9 mouse cellular contexts compared by ENCODE assay signal in the genomic region with DNA sequence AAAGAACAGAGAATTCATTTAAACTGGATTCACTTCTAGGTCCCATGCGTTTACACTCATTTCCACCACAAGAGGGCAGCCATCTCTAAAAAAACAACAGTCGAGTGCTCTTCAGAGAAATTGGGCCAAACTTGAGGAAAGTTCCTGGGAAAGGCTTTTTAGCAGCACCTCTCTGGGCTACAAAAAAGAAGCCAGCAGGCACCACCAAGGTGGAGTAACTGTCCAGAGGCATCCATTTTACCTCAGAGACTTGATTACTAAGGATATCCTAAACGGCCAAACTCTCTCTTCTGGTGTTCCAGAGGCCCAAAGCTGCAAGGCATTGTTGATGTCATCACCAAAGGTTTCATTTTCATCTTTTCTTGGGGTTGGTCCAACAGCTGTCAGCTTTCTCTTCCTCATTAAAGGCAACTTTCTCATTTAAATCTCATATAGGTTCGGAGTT. TPM values are rescaled to one million over a fixed set of nuclear protein-coding genes. Genes with fewer than 3 reads are reported as not detected.
DNase-seq lines count a peak whose midpoint lies in the region; ATAC-seq lines count a peak whose summit lies in the region.
"Had no signal": no experiment of that assay in that cellular context is flagged by ENCODE, and none has a peak within 500 bp of the region (broad histone marks: within the 10 kb centered on the region; RNA-seq: fewer than 3 reads in every experiment).

No protein-coding gene starts in this region.

- no peak overlapping the region for H3K4me2 ChIP-seq in midbrain, embryonic 11.5 days
- H3K4me2 ChIP-seq in midbrain, embryonic 16.5 days (ENCODE audit: low read length) = no peak overlapping the region

- peak; percentile 96 for DNase-seq in midbrain, embryonic 11.5 days (ENCODE audit: low spot score, missing footprints)
- peak; percentile 71 for DNase-seq in adrenal gland, postnatal 10 days
- peak; percentile 24 to 25 for DNase-seq in left cerebral cortex, adult 8-10 months (ENCODE audit: low spot score in 2 of 2)
- peak; percentile 12 for DNase-seq in thymus, postnatal 4 days

- H3K4me3 ChIP-seq in midbrain, embryonic 11.5 days (ENCODE audit: low read depth, low read length) = no peak overlapping the region
- no peak overlapping the region for H3K4me3 ChIP-seq in midbrain, embryonic 16.5 days (ENCODE audit: low read depth, low read length)
- H3K4me3 ChIP-seq: erythroblast, embryonic 14.5 days had no signal

- H3K27ac ChIP-seq in midbrain, embryonic 11.5 days (ENCODE audit: low read depth, low read length) = no peak overlapping the region
- H3K27ac ChIP-seq in midbrain, embryonic 16.5 days (ENCODE audit: low read length) = no peak overlapping the region

- no peak for ATAC-seq in midbrain, embryonic 11.5 days (ENCODE audit: low FRiP score)
- ATAC-seq in midbrain, embryonic 16.5 days = no peak
- ATAC-seq in erythroblast, adult 5-6 weeks (replicated peaks; ENCODE audit: low FRiP score, poor library complexity, severe bottlenecking) = 0 out of 2 replicates have a peak, but pooled peaks have one; percentile 64
- ATAC-seq in hematopoietic stem cell, adult 5-6 weeks (replicated peaks in 1 of 2; ENCODE audit: insufficient read depth in 1 of 2, low FRiP score in 2 of 2, low TSS enrichment in 1 of 2, low read depth in 1 of 2, poor library complexity in 2 of 2, severe bottlenecking in 2 of 2) = peak; percentile 72 to 76
- peak; percentile 63 for ATAC-seq in megakaryocyte progenitor cell, adult 5-6 weeks (replicated peaks; ENCODE audit: poor library complexity)

- 30% methylated on average over 4 of the region's 4 CpGs for WGBS in midbrain, embryonic 11.5 days
- 31% methylated on average over 4 of the region's 4 CpGs for WGBS in midbrain, embryonic 16.5 days

- H3K36me3 ChIP-seq in midbrain, embryonic 11.5 days (ENCODE audit: control insufficient read depth, insufficient read depth, low read length) = no peaks in the 10 kb centered on the region
- H3K36me3 ChIP-seq in midbrain, embryonic 16.5 days (ENCODE audit: control insufficient read depth, insufficient read depth, low read length) = no peaks in the 10 kb centered on the region

- no peaks in the 10 kb centered on the region for H3K9me3 ChIP-seq in midbrain, embryonic 11.5 days (ENCODE audit: control insufficient read depth, low read length)
- no peaks in the 10 kb centered on the region for H3K9me3 ChIP-seq in midbrain, embryonic 16.5 days (replicated peaks; ENCODE audit: control insufficient read depth, low read length, poor library complexity, severe bottlenecking)

- peaks cover 45% of the 10 kb centered on the region for H3K27me3 ChIP-seq in midbrain, embryonic 11.5 days (ENCODE audit: control insufficient read depth, insufficient read depth, low read length)
- H3K27me3 ChIP-seq in midbrain, embryonic 16.5 days (ENCODE audit: control insufficient read depth, insufficient read depth, low read depth, low read length) = peaks cover 26% of the 10 kb centered on the region

- H3K9ac ChIP-seq in midbrain, embryonic 11.5 days (ENCODE audit: low read length) = no peak overlapping the region
- no peak overlapping the region for H3K9ac ChIP-seq in midbrain, embryonic 16.5 days (ENCODE audit: low read depth, low read length)

- H3K4me1 ChIP-seq in midbrain, embryonic 11.5 days (ENCODE audit: control insufficient read depth, insufficient read depth, low read length) = peaks cover 9% of the 10 kb centered on the region; the same call in 1 of the 2 replicates
- H3K4me1 ChIP-seq in midbrain, embryonic 16.5 days (ENCODE audit: control insufficient read depth, insufficient read depth, low read length) = peaks cover 10% of the 10 kb centered on the region; the same call in 1 of the 2 replicates

RNA-seq across cellular contexts. Expression of a gene that starts 1.7 kb away (rescaled TPM):
- 1.4 and 1.9 TPM in 2 replicates for polyA plus RNA-seq in midbrain, embryonic 11.5 days (2014; fragmentation: Nextera tagmentation; extraction: Ambion mirVana)
- 3.2 and 3.6 TPM in 2 replicates for polyA plus RNA-seq in midbrain, embryonic 16.5 days (2015; fragmentation: Nextera tagmentation; extraction: Ambion mirVana)
- total RNA-seq in adrenal gland, postnatal 10 days (2021) = 10 to 100 TPM in 1 of 2 experiments, 1 to 10 TPM in 1; 9.4 to 12.8 TPM
- not detected in 2 replicates for total RNA-seq in erythroblast, adult 5-6 weeks (2015; ENCODE audit: low replicate concordance)
- 0.26 and 0.42 TPM in 2 replicates for total RNA-seq in erythroblast, adult 5-6 weeks (2017; ENCODE audit: low replicate concordance)
- total RNA-seq in hematopoietic stem cell, adult 5-6 weeks (2017) = 0.31 and 0.40 TPM in 2 replicates
- 1 to 10 TPM; 2.1 to 2.8 (median 2.5) TPM for total RNA-seq in left cerebral cortex, adult 8-10 months (2022)
- not detected in 2 replicates for total RNA-seq in megakaryocyte progenitor cell, adult 5-6 weeks (2015)
- total RNA-seq in megakaryocyte progenitor cell, adult 5-6 weeks (2017) = 0.14 TPM in 1 of 2 replicates, not detected in the other

Comparison
In these comparisons a context has a peak if more than half of its experiments do, and no peak if none do; other contexts are left out.
1. ATAC-seq: peak in erythroblast, adult 5-6 weeks (single experiment), hematopoietic stem cell, adult 5-6 weeks (2 of 2) and megakaryocyte progenitor cell, adult 5-6 weeks (single experiment); none in midbrain, embryonic 11.5 days (single experiment) and midbrain, embryonic 16.5 days (single experiment).
2. DNase-seq: peak in every context shown above with its lines; median percentile 96 in midbrain, embryonic 11.5 days; 71 in adrenal gland, postnatal 10 days; 24 in left cerebral cortex, adult 8-10 months; 12 in thymus, postnatal 4 days.